Mouse (Mus musculus) frontal cortex, postnatal 36 days (tissue): ENCODE results near the gene Glt6d1.

ENCODE experiments used
- DNase-seq, 2 experiments: peaks; one replicate each; pipeline ENCODE4 v3.0.0; 2022; ENCODE audit warnings: low spot score in 2 of 2

Glt6d1 gene

GRCm38 (mm10) chr2:25797635-25798034 lies 18.0 kb downstream of the Glt6d1 start:
- DNase-seq, result no peak

GRCm38 (mm10) chr2:25789092-25789491 lies 26.6 kb downstream of the Glt6d1 start:
- no peak for DNase-seq

- DNase-seq, result no peak
Observed at GRCm38 (mm10) chr2:25785573-25786322, 29.9 kb downstream of the Glt6d1 start.

GRCm38 (mm10) chr2:25781957-25782356 lies 33.7 kb downstream of the Glt6d1 start, which contains the start of gene Gm13539:
Gene Gm13539, plus strand, starts transcription at chr2:25782257.
- no peak for DNase-seq

GRCm38 (mm10) chr2:25780921-25781320 lies 34.7 kb downstream of the Glt6d1 start:
- no peak for DNase-seq

- no peak for DNase-seq
Observed at GRCm38 (mm10) chr2:25779076-25779475, 36.6 kb downstream of the Glt6d1 start.

GRCm38 (mm10) chr2:25776717-25777116 lies 38.9 kb downstream of the Glt6d1 start, which contains the start of gene Lcn11:
Gene Lcn11, plus strand, starts transcription at chr2:25777017.
- DNase-seq, result no peak

- no peak for DNase-seq
Observed at GRCm38 (mm10) chr2:25775991-25776390, 39.7 kb downstream of the Glt6d1 start.

GRCm38 (mm10) chr2:25774640-25775039 lies 41.0 kb downstream of the Glt6d1 start:
- DNase-seq, result no peak

GRCm38 (mm10) chr2:25773507-25773906 lies 42.1 kb downstream of the Glt6d1 start:
- DNase-seq, result no peak

- no peak for DNase-seq
Observed at GRCm38 (mm10) chr2:25767764-25768163, 47.9 kb downstream of the Glt6d1 start.

GRCm38 (mm10) chr2:25765269-25765668 lies 50.4 kb downstream of the Glt6d1 start, which contains the start of gene Lcn3:
Gene Lcn3, plus strand, starts transcription at chr2:25765569.
- DNase-seq, result no peak

GRCm38 (mm10) chr2:25758064-25758625 lies 57.5 kb downstream of the Glt6d1 start:
- no peak for DNase-seq

- DNase-seq, result no peak
Observed at GRCm38 (mm10) chr2:25754201-25754600, 61.4 kb downstream of the Glt6d1 start.
